Comparison of ENCODE assay signal across 8 mouse cellular contexts in genomic region chr5:112326446-112327009, GRCm38 (mm10). TPM values are rescaled to one million over a fixed set of nuclear protein-coding genes. Genes with fewer than 3 reads are reported as not detected.
DNase-seq lines count a peak whose midpoint lies in the region; ATAC-seq and TF ChIP-seq lines count a peak whose summit lies in the region.

No protein-coding gene starts in this region.

- H3K4me1 ChIP-seq in lung, embryonic 15.5 days: peaks cover 24% of the 10 kb centered on the region
- peaks cover 13% of the 10 kb centered on the region for H3K4me1 ChIP-seq in embryonic facial prominence, embryonic 14.5 days (ENCODE audit: control insufficient read depth, insufficient read depth, low read length)
- peaks cover 22% of the 10 kb centered on the region for H3K4me1 ChIP-seq in limb, embryonic 10.5 days
- peaks cover 19% of the 10 kb centered on the region for H3K4me1 ChIP-seq in olfactory bulb, adult 2 months (ENCODE audit: control insufficient read depth, insufficient read depth, low read length)

- 1% methylated on average over 33 of the region's 33 CpGs for WGBS in lung, embryonic 15.5 days
- WGBS in embryonic facial prominence, embryonic 14.5 days: under 1% methylated on average over 31 of the region's 33 CpGs
- WGBS in limb, embryonic 10.5 days: 2% methylated on average over 33 of the region's 33 CpGs
- 2% methylated on average over 33 of the region's 33 CpGs for WGBS in olfactory bulb, adult 2 months

- peak overlapping the region; percentile 82; the same call in 1 of the 2 replicates for H3K27ac ChIP-seq in lung, embryonic 15.5 days
- peak overlapping the region; percentile 78; the same call in 1 of the 2 replicates for H3K27ac ChIP-seq in embryonic facial prominence, embryonic 14.5 days (replicated peaks; ENCODE audit: low read depth, low read length)
- peak overlapping the region; percentile 81 for H3K27ac ChIP-seq in limb, embryonic 10.5 days
- no peak overlapping the region for H3K27ac ChIP-seq in olfactory bulb, adult 2 months (ENCODE audit: insufficient read depth, low read depth, low read length)

- TF ChIP-seq POLR2A in olfactory bulb, adult 2 months (IDR thresholded peaks at IDR 0.05; ENCODE audit: insufficient read depth, low read depth, low read length): no peak; the same call in 1 of the 2 replicates

- H3K4me3 ChIP-seq in lung, embryonic 15.5 days: peak overlapping the region; percentile 95
- peak overlapping the region; percentile 91 for H3K4me3 ChIP-seq in embryonic facial prominence, embryonic 14.5 days (ENCODE audit: low read depth, low read length)
- peak overlapping the region; percentile 95 for H3K4me3 ChIP-seq in limb, embryonic 10.5 days
- peak overlapping the region; percentile 70 for H3K4me3 ChIP-seq in olfactory bulb, adult 2 months (ENCODE audit: insufficient read depth, low read depth, low read length)

- DNase-seq in lung, postnatal 14 days: no peak
- no peak for DNase-seq in embryonic facial prominence, embryonic 14.5 days (ENCODE audit: low spot score)
- no peak for DNase-seq in limb, embryonic 10.5 days (ENCODE audit: low spot score)
- no peak for DNase-seq in layer of hippocampus, adult 9-11 months
- no peak for DNase-seq in adrenal gland, postnatal 36 days
- DNase-seq in frontal cortex, postnatal 14 days (ENCODE audit: low spot score in 2 of 2): no peak

- H3K9me3 ChIP-seq in lung, embryonic 15.5 days: no peaks in the 10 kb centered on the region
- no peaks in the 10 kb centered on the region for H3K9me3 ChIP-seq in embryonic facial prominence, embryonic 14.5 days (ENCODE audit: control insufficient read depth, low read length)
- H3K9me3 ChIP-seq in limb, embryonic 10.5 days (replicated peaks): no peaks in the 10 kb centered on the region

- H3K27me3 ChIP-seq in lung, embryonic 15.5 days: no peaks in the 10 kb centered on the region
- H3K27me3 ChIP-seq in embryonic facial prominence, embryonic 14.5 days (replicated peaks; ENCODE audit: control insufficient read depth, insufficient read depth, low read length): no peaks in the 10 kb centered on the region
- no peaks in the 10 kb centered on the region for H3K27me3 ChIP-seq in limb, embryonic 10.5 days (ENCODE audit: low read depth, poor library complexity, severe bottlenecking)

- no peak for TF ChIP-seq CTCF in olfactory bulb, adult 2 months (IDR thresholded peaks at IDR 0.05; ENCODE audit: insufficient read depth, low read depth, low read length)

- peak overlapping the region; percentile 83 for H3K9ac ChIP-seq in lung, embryonic 15.5 days
- H3K9ac ChIP-seq in embryonic facial prominence, embryonic 14.5 days (ENCODE audit: low read depth, low read length): peak overlapping the region; percentile 76

- ATAC-seq in lung, embryonic 15.5 days (ENCODE audit: borderline replicate concordance, extremely low read depth, low FRiP score, low TSS enrichment): peak; percentile 33; the same call in 1 of the 2 replicates
- ATAC-seq in embryonic facial prominence, embryonic 14.5 days (ENCODE audit: low read depth): peak; percentile 34

- H3K36me3 ChIP-seq in lung, embryonic 15.5 days: peaks cover 36% of the 10 kb centered on the region
- peaks cover 34% of the 10 kb centered on the region for H3K36me3 ChIP-seq in embryonic facial prominence, embryonic 14.5 days (ENCODE audit: control insufficient read depth, insufficient read depth, low read length)
- H3K36me3 ChIP-seq in limb, embryonic 10.5 days: peaks cover 41% of the 10 kb centered on the region

- peak overlapping the region; percentile 72 for H3K4me2 ChIP-seq in lung, embryonic 15.5 days
- peak overlapping the region; percentile 78 for H3K4me2 ChIP-seq in embryonic facial prominence, embryonic 14.5 days (ENCODE audit: low read depth, low read length)

RNA-seq across cellular contexts. Expression of gene Tfip11, which starts 0.4 kb away (rescaled TPM):
- 30.1 and 30.4 TPM in 2 replicates for polyA plus RNA-seq in lung, embryonic 15.5 days (2015; fragmentation: Nextera tagmentation; extraction: Ambion mirVana)
- polyA plus RNA-seq in embryonic facial prominence, embryonic 14.5 days (2014; fragmentation: Nextera tagmentation; extraction: Ambion mirVana): 23.1 and 23.2 TPM in 2 replicates
- polyA plus RNA-seq in limb, embryonic 10.5 days (2016; fragmentation: Nextera tagmentation; extraction: Ambion mirVana): 43.5 and 44.4 TPM in 2 replicates
- polyA plus RNA-seq in olfactory bulb, adult 2 months (2012; ENCODE audit: insufficient read depth, insufficient read length, low replicate concordance, missing spikeins): not detected in 2 replicates
- total RNA-seq in adrenal gland, postnatal 36 days (2021): 10 to 100 TPM; 36.3 to 37.8 TPM

RNA-seq across cellular contexts. Expression of gene Srrd, which starts 16.3 kb away (rescaled TPM):
- polyA plus RNA-seq in lung, embryonic 15.5 days (2015; fragmentation: Nextera tagmentation; extraction: Ambion mirVana): 45.7 and 47.2 TPM in 2 replicates
- 30.3 and 34.3 TPM in 2 replicates for polyA plus RNA-seq in embryonic facial prominence, embryonic 14.5 days (2014; fragmentation: Nextera tagmentation; extraction: Ambion mirVana)
- 56.2 and 59.2 TPM in 2 replicates for polyA plus RNA-seq in limb, embryonic 10.5 days (2016; fragmentation: Nextera tagmentation; extraction: Ambion mirVana)
- polyA plus RNA-seq in olfactory bulb, adult 2 months (2012; ENCODE audit: insufficient read depth, insufficient read length, low replicate concordance, missing spikeins): not detected in 2 replicates
- 10 to 100 TPM; 35.5 to 63.7 TPM for total RNA-seq in adrenal gland, postnatal 36 days (2021)

RNA-seq across cellular contexts. Expression of gene Hps4, which starts 16.4 kb away (rescaled TPM):
- polyA plus RNA-seq in lung, embryonic 15.5 days (2015; fragmentation: Nextera tagmentation; extraction: Ambion mirVana): 26.3 and 31.1 TPM in 2 replicates
- 31.1 and 31.6 TPM in 2 replicates for polyA plus RNA-seq in embryonic facial prominence, embryonic 14.5 days (2014; fragmentation: Nextera tagmentation; extraction: Ambion mirVana)
- polyA plus RNA-seq in limb, embryonic 10.5 days (2016; fragmentation: Nextera tagmentation; extraction: Ambion mirVana): 38.9 and 39.1 TPM in 2 replicates
- polyA plus RNA-seq in olfactory bulb, adult 2 months (2012; ENCODE audit: insufficient read depth, insufficient read length, low replicate concordance, missing spikeins): not detected in 2 replicates
- total RNA-seq in adrenal gland, postnatal 36 days (2021): 10 to 100 TPM; 29.4 to 49.4 TPM

RNA-seq across cellular contexts. Expression of gene Gm6583, which starts 29.3 kb away (rescaled TPM):
- 0.10 and 0.23 TPM in 2 replicates for polyA plus RNA-seq in lung, embryonic 15.5 days (2015; fragmentation: Nextera tagmentation; extraction: Ambion mirVana)
- 0.09 and 0.13 TPM in 2 replicates for polyA plus RNA-seq in embryonic facial prominence, embryonic 14.5 days (2014; fragmentation: Nextera tagmentation; extraction: Ambion mirVana)
- 0.14 and 0.25 TPM in 2 replicates for polyA plus RNA-seq in limb, embryonic 10.5 days (2016; fragmentation: Nextera tagmentation; extraction: Ambion mirVana)
- polyA plus RNA-seq in olfactory bulb, adult 2 months (2012; ENCODE audit: insufficient read depth, insufficient read length, low replicate concordance, missing spikeins): not detected in 2 replicates
- not detected for total RNA-seq in adrenal gland, postnatal 36 days (2021)

RNA-seq across cellular contexts. Expression of gene Tpst2, which starts 50.0 kb away (rescaled TPM):
- 55.8 and 61.0 TPM in 2 replicates for polyA plus RNA-seq in lung, embryonic 15.5 days (2015; fragmentation: Nextera tagmentation; extraction: Ambion mirVana)
- polyA plus RNA-seq in embryonic facial prominence, embryonic 14.5 days (2014; fragmentation: Nextera tagmentation; extraction: Ambion mirVana): 46.9 and 50.6 TPM in 2 replicates
- polyA plus RNA-seq in limb, embryonic 10.5 days (2016; fragmentation: Nextera tagmentation; extraction: Ambion mirVana): 37.5 and 38.0 TPM in 2 replicates
- not detected in 2 replicates for polyA plus RNA-seq in olfactory bulb, adult 2 months (2012; ENCODE audit: insufficient read depth, insufficient read length, low replicate concordance, missing spikeins)
- 100 to 1,000 TPM; 198 to 275 TPM for total RNA-seq in adrenal gland, postnatal 36 days (2021)

Comparison
In these comparisons a context has a peak if more than half of its experiments do, and no peak if none do; other contexts are left out.
1. RNA of gene Srrd, which starts 16.3 kb away (polyA plus RNA-seq): 56.2 to 59.2 TPM in limb, embryonic 10.5 days, 45.7 to 47.2 TPM in lung, embryonic 15.5 days and 30.3 to 34.3 TPM in embryonic facial prominence, embryonic 14.5 days; not detected in olfactory bulb, adult 2 months; every median in the first group is over 10 times any median in the second.
2. Peak in every context shown above with its lines, with median percentiles within 50 percentile points of each other: H3K4me3 ChIP-seq.